Comparison of ENCODE assay signal across 8 mouse cellular contexts in genomic region chr4:117550140-117550851, GRCm38 (mm10). TPM values are rescaled to one million over a fixed set of nuclear protein-coding genes. Genes with fewer than 3 reads are reported as not detected.
DNase-seq lines count a peak whose midpoint lies in the region; ATAC-seq and TF ChIP-seq lines count a peak whose summit lies in the region.

Eri3 (plus strand) TSS chr4:117550365.

- no peak for TF ChIP-seq EP300 in lung, postnatal 0 days (IDR thresholded peaks at IDR 0.05)

- peaks cover 8% of the 10 kb centered on the region; the same call in 1 of the 2 replicates for H3K36me3 ChIP-seq in hindbrain, embryonic 10.5 days
- H3K36me3 ChIP-seq in lung, postnatal 0 days (ENCODE audit: insufficient read depth, low read length) = no peaks in the 10 kb centered on the region

- DNase-seq in MN1 (ENCODE audit: low spot score) = peak; percentile 95
- DNase-seq in cerebellum, adult 9-10 months = peak; percentile 99
- peak; percentile 98 for DNase-seq in hindbrain, embryonic 10.5 days (ENCODE audit: low spot score)
- peak; percentile 99 for DNase-seq in layer of hippocampus, adult 9-11 months
- peak; percentile 99 for DNase-seq in lung, postnatal 0 days (ENCODE audit: low spot score)
- DNase-seq in ovary, postnatal 14 days (ENCODE audit: low spot score) = peak; percentile 92
- peak; percentile 96 for DNase-seq in thymus, postnatal 14 days

- ATAC-seq in frontal cortex, adult (ENCODE audit: low TSS enrichment) = peak; percentile 100
- ATAC-seq in lung, postnatal 0 days = peak; percentile 100

- no peak for TF ChIP-seq CTCF in lung, postnatal 0 days (IDR thresholded peaks at IDR 0.05)

- peak within 1 kb of the TSS; percentile 84 for H3K9ac ChIP-seq in lung, postnatal 0 days (replicated peaks; ENCODE audit: low read depth)

- H3K4me1 ChIP-seq in hindbrain, embryonic 10.5 days (replicated peaks) = peaks cover 24% of the 10 kb centered on the region
- peaks cover 10% of the 10 kb centered on the region; the same call in 1 of the 2 replicates for H3K4me1 ChIP-seq in lung, postnatal 0 days (ENCODE audit: insufficient read depth, low read depth, low read length)

- H3K4me3 ChIP-seq in hindbrain, embryonic 10.5 days = peak within 1 kb of the TSS; percentile 97
- peak within 1 kb of the TSS; percentile 92 for H3K4me3 ChIP-seq in lung, postnatal 0 days (ENCODE audit: low read depth, low read length)

- peak within 1 kb of the TSS; percentile 97 for H3K4me2 ChIP-seq in lung, postnatal 0 days (replicated peaks; ENCODE audit: low read depth, low read length)

- H3K27me3 ChIP-seq in hindbrain, embryonic 10.5 days (ENCODE audit: insufficient read depth, poor library complexity, severe bottlenecking) = no peaks in the 10 kb centered on the region
- no peaks in the 10 kb centered on the region for H3K27me3 ChIP-seq in lung, postnatal 0 days (replicated peaks; ENCODE audit: insufficient read depth, low read length)

- WGBS in hindbrain, embryonic 10.5 days = under 1% methylated on average over 53 of the region's 53 CpGs
- WGBS in lung, postnatal 0 days = under 1% methylated on average over 45 of the region's 53 CpGs

- H3K9me3 ChIP-seq in hindbrain, embryonic 10.5 days = no peaks in the 10 kb centered on the region
- no peaks in the 10 kb centered on the region for H3K9me3 ChIP-seq in lung, postnatal 0 days (ENCODE audit: low read length)

- H3K27ac ChIP-seq in hindbrain, embryonic 10.5 days = peak within 1 kb of the TSS; percentile 95
- peak within 1 kb of the TSS; percentile 75 for H3K27ac ChIP-seq in lung, postnatal 0 days (ENCODE audit: low read length)

RNA-seq across cellular contexts. Expression of gene Eri3, which starts in this region (rescaled TPM):
- polyA plus RNA-seq in hindbrain, embryonic 10.5 days (2016; fragmentation: Nextera tagmentation; extraction: Ambion mirVana) = 112 and 142 TPM in 2 replicates
- polyA plus RNA-seq in lung, postnatal 0 days (2015; fragmentation: Nextera tagmentation; extraction: Ambion mirVana) = 75.1 and 79.3 TPM in 2 replicates

Comparison
In these comparisons a context has a peak if more than half of its experiments do, and no peak if none do; other contexts are left out.
1. Peak in every context shown above with its lines: DNase-seq, ATAC-seq, H3K4me3 ChIP-seq and H3K27ac ChIP-seq.